Mouse (Mus musculus): ENCODE data around the gene Ptafr.
"Not testable (repeated sequence)": the region's sequence is repeated elsewhere in the genome, so short reads cannot be mapped to it uniquely, and the experiment has no call there.

The Ptafr gene

DNA sequence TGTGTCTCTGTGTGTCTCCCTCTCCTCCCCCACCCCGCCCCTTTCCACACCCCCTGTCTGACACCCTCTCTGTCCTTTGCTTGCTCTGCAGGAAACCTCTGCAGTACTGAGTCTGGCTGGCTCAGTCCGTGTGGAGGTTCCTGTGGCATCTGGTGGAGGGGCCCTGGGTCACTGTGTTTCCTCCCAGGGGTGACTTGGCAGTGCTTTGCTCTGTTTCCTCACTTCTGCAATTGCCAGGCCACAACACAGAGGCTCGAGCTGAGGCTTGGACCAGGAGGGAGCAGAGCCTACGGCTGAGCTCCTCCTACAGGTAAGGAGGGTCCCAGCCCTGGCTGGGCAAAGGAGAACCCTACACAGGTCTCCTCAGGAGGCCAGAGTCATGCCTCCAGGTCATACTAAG is at the start of gene Ptafr:
Gene Ptafr, plus strand, starts transcription at position 103 of the 400 bp plus-strand sequence.
- no peak for DNase-seq

DNA sequence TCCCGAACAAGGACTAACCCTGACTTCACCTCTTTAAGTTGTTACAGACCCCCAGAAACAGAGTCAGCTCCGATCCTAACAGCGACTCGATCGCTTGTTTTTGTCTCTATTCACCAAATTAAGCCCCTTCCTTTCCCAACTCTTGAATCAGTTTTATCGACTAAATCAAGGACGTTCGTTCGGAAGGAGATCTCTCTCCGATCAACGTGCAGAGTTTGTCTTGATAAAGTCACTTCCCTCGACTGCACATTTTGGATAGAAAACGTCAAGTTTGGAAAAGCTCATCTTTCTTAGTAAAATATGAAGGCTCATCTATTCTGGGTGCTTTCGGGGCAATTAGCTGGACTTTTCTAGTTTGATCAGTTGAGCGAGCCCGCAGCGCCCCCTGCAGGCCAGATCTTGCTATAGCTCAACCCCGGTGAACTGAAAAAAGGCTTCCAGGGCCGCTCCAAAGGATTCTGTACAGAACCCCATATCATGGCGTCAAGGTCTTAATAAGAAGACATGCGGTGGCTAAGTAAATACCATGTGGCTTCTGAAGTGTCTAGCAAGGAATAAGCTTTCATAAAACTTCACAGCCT is 49.2 kb upstream of the Ptafr start:
- peak; percentile 88 to 90 for DNase-seq

DNA sequence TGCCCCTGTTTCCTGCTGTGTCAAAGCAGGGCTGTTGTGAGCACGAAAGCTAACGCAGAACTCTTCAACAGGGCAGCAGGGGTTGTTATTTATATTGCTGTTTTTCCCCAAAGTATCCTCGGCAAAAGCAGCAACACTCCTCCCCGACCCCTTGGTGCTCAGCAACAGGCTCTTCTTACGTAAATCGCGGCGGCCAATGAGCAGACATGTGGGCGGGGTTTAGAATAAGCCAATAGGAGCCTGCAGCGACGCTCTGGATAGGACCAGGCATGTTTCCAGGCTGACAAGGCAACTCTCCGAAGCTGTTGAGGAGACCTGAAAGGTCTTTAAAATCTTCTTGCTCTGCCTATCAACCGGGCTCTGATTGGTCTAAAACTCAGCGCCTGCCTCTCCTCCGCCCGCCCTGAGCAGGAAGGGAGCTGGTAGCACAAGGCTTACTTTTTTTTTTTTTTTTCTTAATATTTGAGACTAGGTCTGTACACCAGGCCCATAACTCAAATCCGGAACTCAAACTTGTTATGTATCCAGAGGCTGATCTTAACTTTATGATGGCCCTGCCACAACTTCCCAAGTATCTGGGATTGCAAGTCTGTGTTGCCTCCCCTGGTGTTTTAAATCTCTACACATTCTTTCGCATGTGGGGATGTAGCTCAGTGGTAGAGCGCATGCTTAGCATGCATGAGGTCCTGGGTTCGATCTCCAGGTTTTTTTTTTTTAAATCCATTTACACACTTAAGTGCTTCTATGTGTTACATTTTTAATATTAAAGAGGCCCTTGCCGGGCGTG is 48.3 kb upstream of the Ptafr start:
- peak; percentile 84 to 85 for DNase-seq

DNA sequence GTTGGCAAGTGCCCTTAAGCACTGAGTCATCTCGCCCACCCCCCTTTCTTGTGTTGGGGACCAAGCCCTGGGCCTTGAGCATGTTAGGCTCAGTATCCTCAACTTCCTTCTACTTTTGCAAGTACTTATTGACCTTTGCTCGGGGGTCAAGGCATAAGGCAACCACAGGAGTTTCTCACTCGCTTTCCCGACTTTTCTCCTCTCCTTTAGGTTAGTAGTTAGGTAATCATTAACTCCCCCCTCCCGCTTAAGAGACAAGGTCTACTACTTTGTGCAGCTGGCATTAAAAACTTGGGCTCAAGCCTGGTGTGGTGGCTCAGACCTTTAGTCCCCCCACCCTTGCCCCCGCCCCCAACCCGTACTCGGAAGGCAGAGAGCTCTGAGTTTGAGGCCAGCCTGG is 45.8 kb upstream of the Ptafr start:
- DNase-seq: no peak

DNA sequence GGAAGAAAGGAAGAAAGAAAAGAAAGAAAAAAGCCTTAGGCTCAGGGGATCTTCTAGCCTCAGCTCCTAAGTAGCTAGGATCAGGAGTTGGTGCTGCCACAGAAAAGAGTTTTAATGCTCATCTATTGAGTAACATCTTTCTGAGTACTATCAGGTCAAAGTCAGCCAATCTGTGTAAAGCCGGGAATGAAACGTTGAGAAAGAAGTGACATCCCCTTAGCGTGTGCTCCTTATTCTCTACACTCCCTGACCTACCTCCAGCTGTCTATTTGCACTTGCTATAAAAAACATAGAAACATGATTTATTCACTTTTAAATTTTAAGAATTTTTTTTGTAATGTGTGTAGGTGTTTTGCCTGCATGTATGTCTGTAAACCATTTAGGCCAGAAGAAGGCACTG is 44.7 kb upstream of the Ptafr start:
- no peak for DNase-seq

DNA sequence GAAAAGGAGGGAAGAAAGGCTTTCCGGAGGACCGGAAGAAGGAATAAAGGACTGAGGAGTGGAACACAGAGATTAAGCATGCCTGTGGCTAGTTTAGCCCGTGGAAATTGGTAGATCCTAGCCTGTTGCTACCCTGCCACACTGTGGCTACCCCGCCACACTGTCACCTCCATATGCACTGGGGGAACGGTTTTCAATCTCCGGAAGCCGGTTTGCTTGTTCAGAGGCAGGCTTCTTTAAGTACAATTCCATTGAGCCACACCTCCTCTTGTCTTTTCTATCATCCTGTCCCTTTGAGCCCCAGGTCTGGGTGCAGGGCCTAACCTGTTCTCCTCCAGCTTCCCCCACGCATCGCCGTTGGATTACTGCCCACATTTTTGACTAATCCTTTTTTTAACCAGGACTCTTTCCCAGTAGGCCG is 39.5 kb upstream of the Ptafr start:
- DNase-seq: no peak

DNA sequence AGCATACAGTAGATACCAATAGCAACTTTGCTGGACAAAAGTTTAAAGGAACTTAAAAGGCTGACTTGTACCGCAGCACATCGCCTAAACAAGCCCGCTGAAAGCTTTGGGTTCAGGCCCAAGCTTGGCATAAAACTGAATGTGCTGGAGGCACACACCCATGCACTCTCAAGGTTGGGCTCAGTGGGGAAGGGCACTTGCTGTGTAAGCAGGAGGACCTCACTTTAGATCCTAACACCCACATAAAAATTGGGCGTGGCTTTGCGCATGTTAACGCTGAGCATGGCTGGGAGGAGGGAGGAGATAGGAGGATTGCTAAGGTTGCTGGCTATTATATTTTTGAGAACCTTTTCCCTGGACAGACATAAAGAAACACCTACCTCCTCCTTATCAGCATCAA is 39.1 kb upstream of the Ptafr start:
- no peak for DNase-seq

DNA sequence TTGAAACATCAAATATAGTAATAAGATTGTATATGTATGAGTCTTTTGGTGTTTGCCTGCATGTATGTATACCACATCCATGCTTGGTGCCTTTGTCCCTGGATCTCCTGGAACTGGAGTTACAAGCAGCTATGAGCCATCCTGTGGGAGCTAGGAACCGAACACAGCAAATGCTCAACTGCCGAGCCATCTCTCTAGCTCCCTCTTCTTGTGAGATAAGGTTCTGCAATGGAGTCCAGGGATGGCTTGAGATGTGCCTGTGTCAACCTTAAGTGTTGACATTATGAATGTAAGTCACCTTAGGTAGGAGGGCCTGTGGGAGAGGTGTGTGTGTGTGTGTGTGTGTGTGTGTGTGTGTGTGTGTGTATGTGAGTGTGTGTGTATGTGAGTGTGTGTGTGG is 37.2 kb upstream of the Ptafr start:
- no peak for DNase-seq

DNA sequence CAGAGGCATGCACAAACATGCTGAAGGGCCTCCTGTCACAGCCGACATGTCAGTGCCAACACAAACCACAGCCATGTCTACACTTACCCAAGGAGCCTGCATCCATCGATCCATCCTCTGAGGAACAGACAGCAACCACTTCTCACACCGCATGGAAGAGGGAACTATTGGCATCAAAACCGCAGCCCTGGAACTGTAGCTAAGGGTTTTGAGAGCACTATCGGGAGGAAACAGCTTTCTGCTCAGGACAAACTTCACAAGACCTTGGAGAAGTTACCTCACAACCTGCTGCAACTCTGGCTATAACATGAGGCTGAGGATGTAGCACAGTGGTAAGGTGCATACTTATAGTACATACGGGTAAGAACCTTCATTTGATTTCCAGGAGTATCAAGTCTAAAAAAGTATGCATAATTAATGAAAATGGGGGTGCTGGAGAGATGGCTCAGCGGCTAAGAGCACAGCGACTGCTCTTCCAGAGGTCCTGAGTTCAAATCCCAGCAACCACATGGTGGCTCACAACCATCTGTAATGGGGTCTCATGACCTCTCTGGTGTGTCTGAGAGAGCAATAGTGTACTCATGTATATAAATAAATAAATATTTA is 35.8 kb upstream of the Ptafr start:
- no peak for DNase-seq

DNA sequence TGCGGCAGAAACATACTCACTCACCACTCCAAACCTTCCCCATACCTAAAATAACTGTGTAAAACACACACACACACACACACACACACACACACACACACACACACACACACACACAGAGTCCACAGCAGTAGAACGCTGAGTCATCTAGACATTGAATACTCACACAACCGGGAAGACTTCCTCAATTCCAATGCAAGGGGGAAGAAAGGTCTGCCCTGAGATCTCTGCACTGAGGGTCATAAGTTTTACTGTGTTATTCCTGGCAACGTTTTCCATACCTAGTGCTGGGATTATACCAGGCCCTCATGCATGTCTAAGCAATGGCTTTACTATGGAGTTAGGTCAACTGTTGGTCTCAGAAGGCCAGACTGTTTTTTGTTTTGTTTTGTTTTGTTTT is 34.5 kb upstream of the Ptafr start:
- DNase-seq: no peak

DNA sequence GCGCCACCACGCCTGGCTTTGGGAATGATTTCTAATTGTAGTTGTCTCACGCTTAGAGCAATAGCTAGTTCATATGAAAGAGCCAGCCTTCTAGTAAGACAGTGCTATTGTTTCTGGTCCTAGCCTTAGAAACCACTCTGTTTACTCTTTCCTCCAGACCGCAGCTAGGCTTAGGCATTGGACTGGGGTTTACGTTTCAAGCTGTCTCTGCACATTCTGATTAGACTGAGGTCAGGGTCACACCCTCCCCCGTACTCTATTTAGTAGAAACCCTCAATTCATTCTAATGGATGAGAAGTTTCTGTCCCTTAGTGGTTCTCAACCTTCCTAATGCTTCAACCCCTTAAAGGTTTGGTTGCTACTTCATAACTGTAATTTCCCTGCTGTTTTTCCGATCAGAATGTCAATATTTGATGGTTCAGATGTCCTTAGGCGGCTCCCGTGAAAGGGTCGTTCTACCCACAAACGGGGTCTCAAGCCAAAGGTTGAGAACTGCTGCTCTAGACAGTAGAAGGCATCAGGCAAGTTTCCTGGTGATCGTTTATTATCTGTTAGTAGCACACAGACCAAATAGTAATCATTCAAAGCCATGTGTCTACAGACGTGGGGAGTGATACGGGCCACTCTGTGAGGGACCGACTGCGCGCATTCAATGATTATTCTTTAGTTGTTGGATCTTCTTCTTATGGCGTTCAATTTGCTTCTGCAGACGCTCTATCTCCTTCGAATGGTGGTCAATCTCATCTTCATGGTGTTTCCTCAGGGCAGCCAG is 33.6 kb upstream of the Ptafr start:
- no peak for DNase-seq

DNA sequence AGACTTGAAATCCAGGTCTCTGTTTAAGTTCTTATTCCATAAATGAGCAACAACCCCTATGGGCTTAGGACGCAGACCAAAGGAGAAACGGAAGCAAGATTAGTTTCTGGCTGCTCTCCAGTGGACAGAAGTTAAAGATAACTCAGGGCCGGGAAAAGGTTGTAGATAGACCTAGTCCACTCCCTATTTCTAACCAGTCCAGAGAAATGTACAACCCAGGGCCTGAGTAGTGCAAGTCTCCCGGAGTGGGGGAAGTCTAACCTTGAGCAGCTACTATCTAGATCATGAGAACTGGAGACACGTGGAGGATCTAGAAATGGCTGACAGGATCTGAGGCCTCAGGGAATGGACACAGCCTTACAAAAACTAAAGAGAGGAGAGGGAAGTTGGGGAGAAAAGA is 31.4 kb upstream of the Ptafr start:
- no peak for DNase-seq

DNA sequence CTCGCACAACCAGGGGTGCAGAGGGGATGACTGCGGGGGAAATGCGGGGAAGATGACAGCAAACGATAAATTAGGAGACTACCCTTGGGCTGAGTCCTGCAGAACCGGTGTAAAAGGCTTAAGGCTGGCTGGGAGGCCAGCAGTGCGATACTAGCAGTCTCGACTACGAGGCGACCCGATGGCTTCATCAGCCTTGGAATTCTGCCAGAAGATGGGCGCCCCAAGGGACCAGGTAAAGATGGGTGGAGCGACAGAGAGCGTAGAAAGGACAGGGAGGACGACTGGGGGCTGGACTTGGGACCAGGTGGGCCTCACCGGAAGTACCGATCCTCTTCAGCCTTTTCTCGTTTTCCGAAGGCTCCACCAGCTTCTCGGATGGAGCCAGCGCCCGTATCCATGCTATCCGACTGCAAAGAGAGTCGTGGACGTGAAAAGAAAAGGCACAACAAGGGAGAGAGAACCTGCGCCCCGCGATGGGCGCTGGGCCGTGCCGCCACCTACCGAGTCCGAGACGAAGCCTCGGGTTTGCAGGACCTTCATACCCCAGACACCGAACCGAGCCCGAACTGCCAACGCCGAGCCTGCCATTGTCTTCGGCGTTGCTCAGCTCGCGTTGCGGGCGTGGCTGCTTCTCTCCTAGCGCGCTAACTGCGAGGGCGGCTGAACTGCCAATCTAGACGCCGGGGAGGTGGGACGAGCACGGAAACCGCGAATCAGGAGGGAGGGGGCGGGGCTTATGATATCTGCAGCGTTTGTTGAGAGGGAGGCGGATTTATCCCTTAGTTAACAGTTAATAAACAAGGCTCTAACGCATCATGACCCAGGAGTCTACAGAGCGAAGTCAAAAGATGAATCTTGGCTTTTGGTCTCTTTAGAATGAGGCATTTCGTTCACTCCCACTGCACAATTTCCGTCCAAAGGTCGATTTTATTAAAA is 30.6 kb upstream of the Ptafr start, which contains the start of gene Atpif1:
Gene Atpif1, minus strand, starts transcription at position 679 of the 936 bp plus-strand sequence.
- DNase-seq: peak; percentile 88 to 91

DNA sequence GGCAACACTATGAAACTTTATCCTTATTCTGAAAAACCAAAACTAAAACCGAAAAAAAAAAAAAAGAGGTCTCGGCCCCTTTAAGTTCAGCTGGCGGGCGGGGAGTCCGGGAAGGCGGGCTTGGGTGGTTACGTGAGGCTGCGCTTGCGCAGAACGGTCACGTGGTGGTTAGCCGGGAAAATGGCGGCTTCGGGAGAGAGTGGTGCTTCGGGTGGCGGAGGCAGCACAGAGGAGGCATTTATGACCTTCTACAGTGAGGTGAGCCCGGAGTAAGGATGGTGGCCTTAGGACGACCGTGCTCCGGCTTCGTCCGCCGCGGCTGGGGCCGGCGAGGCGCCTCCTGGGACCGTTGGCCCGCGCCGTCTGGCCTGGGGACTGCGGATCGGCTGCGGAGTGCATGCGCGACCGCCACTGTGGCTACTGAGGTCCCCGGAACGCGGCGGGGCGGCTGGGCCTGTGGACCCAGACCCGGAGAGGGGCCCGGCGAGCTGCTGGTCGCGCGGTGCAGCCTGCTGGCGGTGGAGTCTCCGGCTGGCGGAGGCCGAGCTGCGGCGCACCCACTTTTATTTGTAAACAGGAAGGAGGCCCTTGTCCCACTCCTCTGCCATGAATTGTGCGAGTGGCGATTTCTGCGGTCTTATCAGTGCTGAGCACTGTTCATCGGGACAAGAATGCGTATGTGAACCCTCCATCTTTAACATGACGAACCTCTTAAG is 28.3 kb upstream of the Ptafr start, which contains the start of gene Dnajc8:
Gene Dnajc8, plus strand, starts transcription at position 145 of the 716 bp plus-strand sequence.
- peak; percentile 96 to 97 for DNase-seq

DNA sequence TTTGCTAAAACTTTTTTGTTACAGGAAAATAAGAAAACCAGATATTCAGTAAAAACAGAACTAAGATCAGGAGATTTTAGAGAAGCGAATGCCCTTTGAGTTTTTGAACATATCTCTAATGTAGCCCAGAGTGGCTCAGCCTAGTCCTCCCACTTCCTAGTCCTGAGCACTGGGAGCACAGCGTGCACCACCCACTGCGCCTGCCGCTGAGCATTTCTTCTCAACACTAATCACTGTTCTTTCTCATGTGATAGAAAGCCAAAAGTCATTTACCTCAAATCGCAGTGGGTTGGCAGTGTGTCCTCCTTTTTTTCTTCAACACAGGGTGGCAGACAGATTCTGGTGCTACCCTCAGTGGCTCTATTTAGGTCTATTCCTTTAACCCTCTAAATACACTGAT is 24.4 kb upstream of the Ptafr start:
- DNase-seq: no peak

DNA sequence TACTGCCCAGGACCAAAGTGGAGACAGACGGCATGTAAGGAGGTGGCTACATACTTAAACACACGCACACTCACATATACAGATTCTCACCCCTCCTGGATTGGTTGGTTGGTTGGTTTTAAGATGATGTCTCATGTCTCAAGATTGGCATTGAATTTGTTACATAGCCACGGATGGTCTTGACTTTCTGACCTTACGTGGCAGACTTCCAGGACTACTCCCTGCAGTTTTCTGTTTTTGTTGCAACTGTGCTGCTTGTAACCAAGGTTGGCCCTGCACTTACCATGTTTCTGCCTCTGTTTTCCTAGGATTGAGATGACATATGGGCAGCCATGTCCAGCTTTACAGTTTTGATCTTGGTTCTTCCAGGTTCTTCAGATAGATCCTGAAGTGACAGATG is 22.5 kb upstream of the Ptafr start:
- no peak for DNase-seq

DNA sequence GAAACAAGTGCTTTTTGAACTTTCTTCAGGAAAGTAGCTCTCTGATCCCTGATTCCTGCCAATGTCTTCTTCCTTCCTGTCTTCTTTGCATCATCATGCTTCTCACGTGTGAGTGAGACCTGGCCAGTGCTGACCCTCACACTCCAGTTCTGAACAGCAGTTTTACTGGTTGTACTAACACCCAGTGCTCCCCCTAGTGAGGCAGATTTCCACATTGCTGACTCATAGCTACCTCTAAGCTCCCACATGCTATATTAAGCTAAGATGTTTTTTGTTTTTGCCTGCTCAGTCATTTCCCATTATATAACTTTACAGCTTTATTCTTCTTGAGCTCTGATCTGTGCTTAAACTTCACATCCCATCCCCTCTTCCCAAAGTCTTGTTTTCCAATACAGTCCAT is 21.1 kb upstream of the Ptafr start:
- DNase-seq: no peak

DNA sequence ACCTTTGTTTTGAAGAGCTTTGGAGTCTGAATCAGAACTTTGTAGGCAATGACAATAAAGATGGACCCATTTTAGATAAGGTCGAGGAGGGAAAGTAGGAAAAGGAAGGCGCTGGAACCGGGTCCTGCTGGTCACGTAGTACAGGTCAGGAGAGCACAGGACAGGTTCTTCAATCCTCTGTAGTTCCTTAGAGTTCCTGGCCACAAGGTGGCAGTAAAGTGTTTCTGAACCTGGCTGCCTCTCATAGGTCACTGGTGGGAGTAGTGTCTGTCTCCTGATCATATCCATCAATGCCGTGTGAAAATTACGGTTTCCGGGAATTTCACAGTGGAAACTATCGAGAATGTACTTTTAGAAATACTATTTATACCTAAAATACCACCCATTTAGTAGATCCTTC is 18.0 kb upstream of the Ptafr start:
- DNase-seq: peak; percentile 54 to 77

DNA sequence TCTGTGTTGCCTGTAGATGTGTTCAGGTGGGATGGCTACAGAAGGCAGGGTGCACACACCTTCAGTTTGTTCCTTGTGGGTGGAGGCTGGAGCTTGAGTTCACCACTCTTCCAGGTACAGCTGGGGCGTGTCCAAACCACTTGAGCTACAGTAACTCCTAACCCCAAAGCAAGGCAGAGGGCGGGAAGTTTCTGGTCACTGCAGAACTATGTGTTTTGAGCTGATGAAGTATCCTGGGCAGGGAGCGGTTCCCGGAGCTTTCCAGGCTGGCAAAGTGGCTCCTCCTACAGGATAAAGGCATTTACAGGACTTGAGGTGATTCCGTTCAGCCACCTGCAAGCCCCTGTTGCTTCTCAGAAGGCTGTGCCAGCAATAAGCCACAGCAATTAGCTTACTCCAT is 9.6 kb upstream of the Ptafr start:
- no peak for DNase-seq

DNA sequence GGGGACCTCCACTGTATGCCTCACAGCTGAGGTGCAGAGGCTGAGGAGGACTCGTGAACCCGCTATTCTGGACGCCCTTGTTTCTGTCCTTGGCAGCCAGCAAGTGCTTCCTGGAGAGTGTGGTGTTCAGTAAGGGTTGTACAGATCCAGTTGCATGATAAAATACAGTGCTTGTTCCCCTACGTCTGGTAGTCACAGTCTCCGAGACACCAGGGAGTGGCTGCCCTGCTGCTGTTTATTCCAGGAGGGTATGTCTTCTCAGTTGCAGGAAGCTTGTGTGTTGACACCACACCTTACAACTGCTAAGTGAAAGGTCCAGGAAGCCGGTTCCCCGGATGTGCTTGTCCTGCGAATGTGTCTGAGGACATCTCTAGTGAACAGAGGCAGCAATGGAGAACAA is 9.2 kb upstream of the Ptafr start:
- DNase-seq: no peak

DNA sequence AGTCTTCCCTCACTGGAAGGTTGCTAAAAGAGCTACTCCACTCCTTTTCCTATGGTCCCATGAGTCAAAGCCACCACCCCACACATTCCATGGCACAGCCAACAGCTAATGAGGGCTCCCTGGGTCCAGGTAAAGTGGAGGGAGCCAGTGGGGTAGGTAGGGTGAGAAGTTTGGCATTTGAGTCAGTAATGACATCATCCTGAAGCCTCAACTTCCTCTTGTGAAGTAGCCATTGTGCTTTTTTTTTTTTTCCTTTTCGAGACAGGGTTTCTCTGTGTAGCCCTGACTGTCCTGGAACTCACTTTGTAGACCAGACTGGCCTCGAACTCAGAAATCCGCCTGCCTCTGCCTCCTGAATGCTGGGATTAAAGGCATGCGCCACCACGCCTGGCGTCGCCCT is 8.3 kb upstream of the Ptafr start:
- DNase-seq: not testable (repeated sequence)

All from cerebellum, postnatal 36 days (tissue).